Mouse (Mus musculus): ENCODE measurements around the gene Cdkl4. TPM values are rescaled to one million over a fixed set of nuclear protein-coding genes. Genes with fewer than 3 reads are reported as not detected.

The Cdkl4 gene
- polyA plus RNA-seq, 1 experiment: 0.52 TPM

DNA sequence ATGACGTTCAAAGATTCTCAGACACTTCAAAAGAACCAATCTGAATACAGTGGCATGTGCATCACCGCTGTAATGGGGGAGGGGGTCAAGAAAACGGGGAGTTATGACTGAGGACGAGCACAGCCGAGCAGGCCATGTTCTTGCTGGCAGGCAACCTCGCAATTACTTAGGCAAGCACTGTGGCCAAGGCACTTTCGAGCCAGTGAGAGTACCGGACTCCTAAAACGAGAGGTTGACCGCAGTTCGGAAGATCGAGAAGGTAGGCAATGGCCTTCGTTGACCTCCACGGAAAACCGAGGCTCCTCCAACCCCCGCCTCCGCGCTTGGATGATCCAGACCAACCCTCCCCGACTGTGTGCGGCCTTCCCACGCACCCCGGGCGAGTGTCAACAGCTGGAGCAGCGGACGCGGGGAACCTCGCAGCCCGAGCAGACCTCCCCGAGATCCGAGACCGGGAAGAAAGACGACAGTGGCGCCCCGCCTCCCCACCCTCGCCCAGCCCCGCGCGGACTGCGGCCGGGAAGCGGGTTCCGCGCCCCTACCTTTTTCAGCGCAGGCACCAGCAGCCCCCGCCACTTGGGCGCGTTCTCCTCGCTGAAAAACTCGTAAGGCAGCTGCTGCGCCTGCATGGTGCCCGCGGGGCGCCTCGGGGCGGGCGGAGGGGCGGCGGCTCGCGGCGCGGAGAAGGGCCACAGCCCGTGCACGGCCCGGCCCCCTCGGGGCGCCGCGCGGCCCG, 98.2 kb downstream of the Cdkl4 start:
- TF ChIP-seq POLR2A (IDR thresholded peaks at IDR 0.05; ENCODE audit: borderline replicate concordance, control insufficient read depth, low read depth, low read length) (no peak; the same call in 1 of the 2 replicates), CTCF (IDR thresholded peaks at IDR 0.05; ENCODE audit: control insufficient read depth, insufficient read depth, low read length) (no peak)
- peak overlapping the region; percentile 76 for H3K4me3 ChIP-seq (replicated peaks; ENCODE audit: control insufficient read depth, low read depth, low read length)
- under 1% methylated on average over 71 of the region's 71 CpGs for WGBS
- H3K4me1 ChIP-seq (ENCODE audit: control insufficient read depth, insufficient read depth, low read length): no peaks in the 10 kb centered on the region
- peak overlapping the region; percentile 93 for H3K27ac ChIP-seq (ENCODE audit: control insufficient read depth, insufficient read depth, low read depth, low read length, poor library complexity)

DNA sequence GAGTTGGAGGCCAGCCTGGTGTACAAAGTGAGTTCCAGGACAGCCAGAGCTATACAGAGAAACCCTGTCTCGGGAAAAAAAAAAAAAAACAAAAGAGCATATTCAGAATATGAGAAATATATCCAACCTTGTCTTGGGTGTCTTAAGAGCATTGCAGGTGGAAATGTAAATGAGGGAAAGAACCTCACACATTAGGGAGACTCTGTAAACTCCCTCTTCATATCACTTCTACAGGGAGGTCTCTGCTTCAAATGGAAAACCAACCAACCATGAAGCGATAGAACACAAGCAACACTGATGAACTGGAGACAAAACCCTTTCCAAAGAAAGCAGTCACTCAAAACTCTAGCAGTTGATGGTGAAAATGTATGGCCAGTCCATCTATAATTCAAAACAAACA, 99.9 kb downstream of the Cdkl4 start:
- Histone ChIP-seq H3K27ac (ENCODE audit: control insufficient read depth, insufficient read depth, low read depth, low read length, poor library complexity) (no peak overlapping the region), H3K4me3 (replicated peaks; ENCODE audit: control insufficient read depth, low read depth, low read length) (no peak overlapping the region), H3K4me1 (ENCODE audit: control insufficient read depth, insufficient read depth, low read length) (no peaks in the 10 kb centered on the region; the same call in 1 of the 2 replicates)
- no peak for TF ChIP-seq CTCF (IDR thresholded peaks at IDR 0.05; ENCODE audit: control insufficient read depth, insufficient read depth, low read length)
- 81% methylated on average over 2 of the region's 2 CpGs for WGBS

DNA sequence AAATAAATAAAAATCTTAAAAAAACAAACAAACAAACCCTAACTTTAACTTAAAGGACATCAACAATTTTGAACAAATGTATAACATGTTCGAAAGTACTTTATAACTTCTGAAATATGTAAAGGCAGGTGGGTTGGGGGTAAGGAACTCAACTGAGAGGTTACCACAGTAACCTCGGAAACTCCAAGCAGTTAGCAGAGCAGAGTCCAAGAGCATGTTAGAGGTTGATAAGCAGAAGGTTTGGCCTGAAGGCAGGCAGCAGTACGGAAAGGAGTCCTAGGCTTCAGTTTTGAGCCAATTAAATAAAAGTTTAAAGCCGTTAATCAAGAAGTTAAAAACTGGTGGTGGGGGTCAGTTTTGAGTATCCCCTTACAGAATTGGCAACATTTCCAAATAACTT, 101.1 kb downstream of the Cdkl4 start:
- 51% methylated on average over 4 of the region's 4 CpGs for WGBS
- Histone ChIP-seq H3K4me3 (replicated peaks; ENCODE audit: control insufficient read depth, low read depth, low read length) (no peak overlapping the region), H3K27ac (ENCODE audit: control insufficient read depth, insufficient read depth, low read depth, low read length, poor library complexity) (no peak overlapping the region), H3K4me1 (ENCODE audit: control insufficient read depth, insufficient read depth, low read length) (no peaks in the 10 kb centered on the region; the same call in 1 of the 2 replicates)
- TF ChIP-seq CTCF (IDR thresholded peaks at IDR 0.05; ENCODE audit: control insufficient read depth, insufficient read depth, low read length): no peak
- no peak for TF ChIP-seq POLR2A (IDR thresholded peaks at IDR 0.05; ENCODE audit: borderline replicate concordance, control insufficient read depth, low read depth, low read length)

Other genes starting within 250 kb of the Cdkl4 start
- not detected in 2 replicates for gene Gm10190, start 204.3 kb downstream of the Cdkl4 start, polyA plus RNA-seq (2011; ENCODE audit: insufficient read depth, insufficient read length, low replicate concordance, missing spikeins)
- gene Sos1, start 97.4 kb downstream of the Cdkl4 start, polyA plus RNA-seq (2011; ENCODE audit: insufficient read depth, insufficient read length, low replicate concordance, missing spikeins): 3.9 and 5.5 TPM in 2 replicates
- 1.6 and 2.8 TPM in 2 replicates for gene Map4k3, start 150.7 kb upstream of the Cdkl4 start, polyA plus RNA-seq (2011; ENCODE audit: insufficient read depth, insufficient read length, low replicate concordance, missing spikeins)